21 mouse cellular contexts compared by ENCODE assay signal in the genomic region with DNA sequence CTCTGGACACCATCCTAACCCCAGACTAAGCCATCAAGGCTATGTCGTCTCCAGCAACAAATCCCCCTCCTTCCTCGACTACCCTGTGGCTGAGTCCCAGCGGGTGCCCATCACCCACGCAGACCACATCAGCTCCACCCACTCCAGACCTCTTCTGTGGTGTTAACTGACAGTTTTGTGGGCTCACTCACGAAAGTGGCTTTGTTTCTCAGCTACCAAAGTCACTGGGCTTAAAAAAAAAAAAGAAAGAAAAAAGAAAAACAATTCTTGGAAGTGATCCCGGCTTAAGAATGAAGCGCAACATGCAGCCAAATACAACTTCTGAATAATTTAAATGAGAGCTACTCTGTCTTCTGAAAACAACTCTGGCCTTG. TPM values are rescaled to one million over a fixed set of nuclear protein-coding genes. Genes with fewer than 3 reads are reported as not detected.
DNase-seq lines count a peak whose midpoint lies in the region; ATAC-seq lines count a peak whose summit lies in the region.
"Had no signal": no experiment of that assay in that cellular context is flagged by ENCODE, and none has a peak within 500 bp of the region (broad histone marks: within the 10 kb centered on the region; RNA-seq: fewer than 3 reads in every experiment).

No protein-coding gene starts in this region.

- 36% methylated on average over 7 of the region's 7 CpGs for WGBS in hindbrain, embryonic 16.5 days
- WGBS in hindbrain, embryonic 12.5 days = 54% methylated on average over 7 of the region's 7 CpGs
- 59% methylated on average over 7 of the region's 7 CpGs for WGBS in midbrain, embryonic 13.5 days
- WGBS in midbrain, embryonic 11.5 days = 70% methylated on average over 7 of the region's 7 CpGs
- 41% methylated on average over 7 of the region's 7 CpGs for WGBS in midbrain, embryonic 16.5 days

- peak overlapping the region; percentile 9; the same call in 1 of the 2 replicates for H3K27ac ChIP-seq in hindbrain, embryonic 16.5 days (ENCODE audit: low read depth, low read length)
- no peak overlapping the region for H3K27ac ChIP-seq in hindbrain, embryonic 12.5 days
- H3K27ac ChIP-seq in midbrain, embryonic 13.5 days = no peak overlapping the region
- no peak overlapping the region for H3K27ac ChIP-seq in midbrain, embryonic 11.5 days (ENCODE audit: low read depth, low read length)
- H3K27ac ChIP-seq in midbrain, embryonic 16.5 days (ENCODE audit: low read length) = no peak overlapping the region
- H3K27ac ChIP-seq: gastrocnemius, adult 2 months; heart, embryonic 10.5 days; limb, embryonic 12.5 days; neural tube, embryonic 13.5 days; stomach, embryonic 15.5 days had no signal

- no peaks in the 10 kb centered on the region for H3K27me3 ChIP-seq in hindbrain, embryonic 16.5 days (replicated peaks; ENCODE audit: control insufficient read depth, insufficient read depth, low read length)
- H3K27me3 ChIP-seq in hindbrain, embryonic 12.5 days = no peaks in the 10 kb centered on the region
- H3K27me3 ChIP-seq in midbrain, embryonic 13.5 days = no peaks in the 10 kb centered on the region
- H3K27me3 ChIP-seq in midbrain, embryonic 11.5 days (ENCODE audit: control insufficient read depth, insufficient read depth, low read length) = no peaks in the 10 kb centered on the region
- H3K27me3 ChIP-seq in midbrain, embryonic 16.5 days (ENCODE audit: control insufficient read depth, insufficient read depth, low read depth, low read length) = no peaks in the 10 kb centered on the region
- H3K27me3 ChIP-seq: limb, embryonic 12.5 days; neural tube, embryonic 13.5 days; stomach, embryonic 15.5 days had no signal

- ATAC-seq in hindbrain, embryonic 16.5 days = peak; percentile 58
- no peak for ATAC-seq in hindbrain, embryonic 12.5 days (ENCODE audit: low FRiP score)
- ATAC-seq in midbrain, embryonic 13.5 days = peak; percentile 53
- ATAC-seq in midbrain, embryonic 11.5 days (ENCODE audit: low FRiP score) = no peak
- peak; percentile 83 for ATAC-seq in midbrain, embryonic 16.5 days
- ATAC-seq: intestine, postnatal 0 days; liver, postnatal 0 days had no signal

- no peaks in the 10 kb centered on the region for H3K36me3 ChIP-seq in hindbrain, embryonic 16.5 days (ENCODE audit: control insufficient read depth, insufficient read depth, low read length)
- no peaks in the 10 kb centered on the region for H3K36me3 ChIP-seq in hindbrain, embryonic 12.5 days
- H3K36me3 ChIP-seq in midbrain, embryonic 13.5 days = no peaks in the 10 kb centered on the region
- H3K36me3 ChIP-seq in midbrain, embryonic 11.5 days (ENCODE audit: control insufficient read depth, insufficient read depth, low read length) = no peaks in the 10 kb centered on the region
- H3K36me3 ChIP-seq in midbrain, embryonic 16.5 days (ENCODE audit: control insufficient read depth, insufficient read depth, low read length) = no peaks in the 10 kb centered on the region
- H3K36me3 ChIP-seq: G1E; heart, embryonic 10.5 days; limb, embryonic 12.5 days; neural tube, embryonic 13.5 days; stomach, embryonic 15.5 days had no signal

- DNase-seq in midbrain, embryonic 11.5 days (ENCODE audit: low spot score, missing footprints) = no peak
- DNase-seq in brain, embryonic 18.5 days (ENCODE audit: low read depth, low spot score) = peak; percentile 52
- no peak for DNase-seq in spleen, adult 18-20 months
- DNase-seq in cerebellum, adult 11 months = no peak
- DNase-seq: adrenal gland, postnatal 25 days; cerebellum, adult 11-12 months; gastrocnemius, adult 2 months; kidney, postnatal 4 days; liver, postnatal 0 days; right cerebral cortex, postnatal 4 days; thymus, postnatal 14 days had no signal

- no peak overlapping the region for H3K4me3 ChIP-seq in hindbrain, embryonic 16.5 days (ENCODE audit: low read length)
- no peak overlapping the region for H3K4me3 ChIP-seq in hindbrain, embryonic 12.5 days
- H3K4me3 ChIP-seq in midbrain, embryonic 13.5 days (replicated peaks) = no peak overlapping the region
- H3K4me3 ChIP-seq in midbrain, embryonic 11.5 days (ENCODE audit: low read depth, low read length) = no peak overlapping the region
- no peak overlapping the region for H3K4me3 ChIP-seq in midbrain, embryonic 16.5 days (ENCODE audit: low read depth, low read length)
- H3K4me3 ChIP-seq: gastrocnemius, adult 2 months; heart, embryonic 10.5 days; limb, embryonic 12.5 days; neural tube, embryonic 13.5 days; stomach, embryonic 15.5 days had no signal

- no peaks in the 10 kb centered on the region for H3K9me3 ChIP-seq in hindbrain, embryonic 16.5 days (ENCODE audit: control insufficient read depth, low read length)
- H3K9me3 ChIP-seq in hindbrain, embryonic 12.5 days (replicated peaks) = no peaks in the 10 kb centered on the region
- no peaks in the 10 kb centered on the region for H3K9me3 ChIP-seq in midbrain, embryonic 13.5 days
- H3K9me3 ChIP-seq in midbrain, embryonic 11.5 days (ENCODE audit: control insufficient read depth, low read length) = no peaks in the 10 kb centered on the region
- no peaks in the 10 kb centered on the region for H3K9me3 ChIP-seq in midbrain, embryonic 16.5 days (replicated peaks; ENCODE audit: control insufficient read depth, low read length, poor library complexity, severe bottlenecking)
- H3K9me3 ChIP-seq: heart, embryonic 10.5 days; limb, embryonic 12.5 days; neural tube, embryonic 13.5 days; stomach, embryonic 15.5 days had no signal

- peaks cover 7% of the 10 kb centered on the region; the same call in 1 of the 2 replicates for H3K4me1 ChIP-seq in hindbrain, embryonic 16.5 days (ENCODE audit: control insufficient read depth, insufficient read depth, low read depth, low read length)
- peaks cover 20% of the 10 kb centered on the region for H3K4me1 ChIP-seq in hindbrain, embryonic 12.5 days
- peaks cover 24% of the 10 kb centered on the region; the same call in 1 of the 2 replicates for H3K4me1 ChIP-seq in midbrain, embryonic 13.5 days (replicated peaks)
- H3K4me1 ChIP-seq in midbrain, embryonic 11.5 days (ENCODE audit: control insufficient read depth, insufficient read depth, low read length) = peaks cover 8% of the 10 kb centered on the region
- no peaks in the 10 kb centered on the region for H3K4me1 ChIP-seq in midbrain, embryonic 16.5 days (ENCODE audit: control insufficient read depth, insufficient read depth, low read length)

- H3K9ac ChIP-seq in hindbrain, embryonic 16.5 days (ENCODE audit: low read depth, low read length) = no peak overlapping the region
- no peak overlapping the region for H3K9ac ChIP-seq in hindbrain, embryonic 12.5 days
- no peak overlapping the region for H3K9ac ChIP-seq in midbrain, embryonic 13.5 days (replicated peaks)
- no peak overlapping the region for H3K9ac ChIP-seq in midbrain, embryonic 11.5 days (ENCODE audit: low read length)
- H3K9ac ChIP-seq in midbrain, embryonic 16.5 days (ENCODE audit: low read depth, low read length) = no peak overlapping the region
- H3K9ac ChIP-seq: limb, embryonic 12.5 days; liver, postnatal 0 days; neural tube, embryonic 13.5 days; stomach, embryonic 15.5 days had no signal

- no peak overlapping the region for H3K4me2 ChIP-seq in hindbrain, embryonic 16.5 days (ENCODE audit: low read length)
- no peak overlapping the region for H3K4me2 ChIP-seq in hindbrain, embryonic 12.5 days (replicated peaks)
- no peak overlapping the region for H3K4me2 ChIP-seq in midbrain, embryonic 13.5 days (replicated peaks)
- H3K4me2 ChIP-seq in midbrain, embryonic 11.5 days = no peak overlapping the region
- H3K4me2 ChIP-seq in midbrain, embryonic 16.5 days (ENCODE audit: low read length) = no peak overlapping the region
- H3K4me2 ChIP-seq: limb, embryonic 12.5 days; neural tube, embryonic 13.5 days; stomach, embryonic 15.5 days had no signal

RNA-seq across cellular contexts. Expression of gene Erg, which starts 11.2 kb away (rescaled TPM):
- polyA plus RNA-seq in hindbrain, embryonic 16.5 days (2015; fragmentation: Nextera tagmentation; extraction: Ambion mirVana) = 1.8 and 2.2 TPM in 2 replicates
- polyA plus RNA-seq in hindbrain, embryonic 12.5 days (2016; fragmentation: Nextera tagmentation; extraction: Ambion mirVana) = 7.3 and 7.8 TPM in 2 replicates
- 1.5 and 1.6 TPM in 2 replicates for polyA plus RNA-seq in midbrain, embryonic 13.5 days (2015; fragmentation: Nextera tagmentation; extraction: Ambion mirVana)
- polyA plus RNA-seq in midbrain, embryonic 11.5 days (2014; fragmentation: Nextera tagmentation; extraction: Ambion mirVana) = 1.1 and 2.6 TPM in 2 replicates
- 1.3 and 1.4 TPM in 2 replicates for polyA plus RNA-seq in midbrain, embryonic 16.5 days (2015; fragmentation: Nextera tagmentation; extraction: Ambion mirVana)

Comparison
In these comparisons a context has a peak if more than half of its experiments do, and no peak if none do; other contexts are left out.
1. ATAC-seq: peak in hindbrain, embryonic 16.5 days (single experiment), midbrain, embryonic 13.5 days (single experiment) and midbrain, embryonic 16.5 days (single experiment); none in hindbrain, embryonic 12.5 days (single experiment) and midbrain, embryonic 11.5 days (single experiment).